Mouse (Mus musculus) liver, embryonic 14.5 days (tissue): ENCODE measurements around the gene Trpm5.

Source experiments
- CTCF ChIP-seq: IDR thresholded peaks from 2 replicates; pipeline ENCODE4 v1.5.1; 2016; ENCODE audit warnings: antibody characterized with exemption, low read depth, control low read depth
- EP300 ChIP-seq: IDR thresholded peaks from 2 replicates; pipeline ENCODE4 v1.6.1; 2016; ENCODE audit warnings: antibody characterized with exemption, low read depth

DNA sequence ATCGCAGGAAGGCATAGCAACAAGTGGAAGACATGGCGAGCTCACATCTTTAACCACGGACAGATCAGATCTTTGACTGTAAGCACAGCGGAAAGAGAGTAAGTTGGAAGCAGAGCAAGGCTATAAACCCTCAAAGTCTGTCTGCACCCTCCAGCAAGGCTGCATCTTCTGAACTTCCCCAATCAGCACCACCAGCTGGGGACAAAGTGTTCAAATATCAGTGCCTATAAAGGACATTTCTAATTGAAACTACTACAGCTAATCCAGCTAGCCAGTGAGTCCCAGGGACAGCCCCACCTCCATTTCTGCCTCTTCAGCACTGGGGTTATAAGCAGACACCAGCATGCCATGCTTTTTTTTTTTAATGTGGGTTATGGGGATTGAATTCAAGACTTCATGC, 57.1 kb downstream of the Trpm5 start:
- TF ChIP-seq CTCF (no peak), EP300 (no peak)
